Mouse (Mus musculus): ENCODE results near the gene Gm281.

Gm281 gene

DNA sequence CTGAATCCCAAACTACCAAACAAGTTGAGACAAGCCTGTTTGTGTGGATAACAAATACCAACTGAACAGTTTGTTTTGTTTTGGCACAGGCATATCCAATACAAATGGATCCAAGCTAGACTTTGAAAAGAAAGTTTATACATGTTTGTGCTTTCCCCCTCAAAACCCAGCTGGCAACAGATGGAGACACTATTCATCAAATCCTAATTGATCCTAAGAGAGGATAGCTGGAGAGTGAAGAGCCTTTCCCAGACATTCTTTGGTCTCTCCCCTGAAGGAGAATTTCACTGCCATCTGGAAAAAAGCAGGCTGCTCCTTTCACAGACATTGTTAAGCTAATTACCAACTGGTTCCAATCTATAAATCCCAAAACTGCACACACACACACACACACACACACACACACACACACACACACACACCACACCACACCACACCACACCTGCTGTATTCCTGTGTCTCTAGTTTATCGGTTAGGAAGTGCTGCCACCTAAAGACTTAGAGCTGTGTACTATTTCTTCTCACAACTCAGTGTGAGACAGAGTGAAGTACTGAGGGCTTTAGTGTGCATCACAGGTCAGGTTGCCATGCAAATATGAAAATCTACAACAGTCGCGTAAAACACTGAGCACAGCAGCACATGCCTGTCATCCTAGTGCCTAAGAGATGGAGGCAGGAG is 101.3 kb downstream of the Gm281 start:
- no peak for DNase-seq (ENCODE audit: low read depth, low spot score)

- no peak for DNase-seq (ENCODE audit: low read depth, low spot score)
These were observed 123.8 kb downstream of the Gm281 start for GRCm38 (mm10) chr14:13790446-13790845.

- DNase-seq (ENCODE audit: low read depth, low spot score), result no peak
These were observed 124.3 kb downstream of the Gm281 start for GRCm38 (mm10) chr14:13790001-13790400.

GRCm38 (mm10) chr14:13782970-13783369 is 131.3 kb downstream of the Gm281 start:
- DNase-seq (ENCODE audit: low read depth, low spot score), result no peak

DNA sequence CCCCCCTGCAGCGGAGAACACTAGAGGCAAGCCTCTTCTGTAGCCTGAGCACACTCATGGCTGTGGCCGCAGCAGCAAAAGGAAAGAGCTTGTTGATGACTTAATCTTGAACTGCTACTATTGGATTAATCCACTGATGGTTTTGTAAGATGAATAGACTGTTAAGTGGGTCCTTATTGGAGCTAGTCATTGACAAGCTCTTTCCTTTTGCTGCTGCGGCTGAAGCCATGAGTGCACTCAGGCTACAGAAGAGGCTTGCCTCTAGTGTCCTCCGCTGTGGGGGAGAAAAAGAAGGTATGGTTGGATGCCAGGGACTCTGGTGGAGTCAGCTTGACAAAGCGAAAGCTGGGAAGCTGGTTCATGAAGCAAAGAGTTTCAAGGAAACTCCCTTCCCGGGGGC is 135.9 kb downstream of the Gm281 start:
- no peak for DNase-seq (ENCODE audit: low read depth, low spot score)

GRCm38 (mm10) chr14:13771163-13771562 is 143.1 kb downstream of the Gm281 start:
- DNase-seq (ENCODE audit: low read depth, low spot score), result no peak

GRCm38 (mm10) chr14:13770686-13771085 is 143.6 kb downstream of the Gm281 start:
- no peak for DNase-seq (ENCODE audit: low read depth, low spot score)
